Mouse (Mus musculus): ENCODE measurements at regions not wholly inside any gene's neighbourhood (a gene's known extent, or its start where the extent isn't known, plus 50 kb on each side); places are given as distances from the start of the nearest gene placed in this dataset.
"Not testable (repeated sequence)": the region's sequence is repeated elsewhere in the genome, so short reads cannot be mapped to it uniquely, and the experiment has no call there.

DNA sequence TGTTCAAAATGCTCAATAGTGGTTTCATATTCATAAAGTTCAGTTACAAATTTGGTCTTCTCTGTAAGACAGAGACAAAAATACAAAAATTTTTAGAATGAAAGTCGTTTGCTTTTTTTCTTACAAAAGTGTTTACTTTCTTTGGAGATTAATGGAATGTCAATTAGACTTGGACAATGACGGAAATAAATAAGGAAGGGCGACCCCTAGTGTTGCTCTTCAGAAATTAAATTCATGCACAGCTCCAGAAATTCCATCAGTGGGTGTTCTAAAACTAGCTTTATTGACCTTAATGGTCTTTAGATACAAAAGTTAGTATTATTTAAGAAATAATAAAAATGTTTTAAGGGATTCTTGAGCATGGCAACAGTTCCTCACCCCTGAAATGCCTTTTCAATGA is 141.8 kb upstream of the Lama2 start:
- no peak overlapping the region for H3K27ac ChIP-seq
- ATAC-seq (replicated peaks; ENCODE audit: insufficient number of reproducible peaks, insufficient read depth, low FRiP score, low read depth) = no peak
- no peaks in the 10 kb centered on the region for H3K36me3 ChIP-seq
- H3K4me3 ChIP-seq = no peak overlapping the region
- H3K9ac ChIP-seq = no peak overlapping the region
- no peaks in the 10 kb centered on the region for H3K9me3 ChIP-seq (replicated peaks)
- no peaks in the 10 kb centered on the region for H3K27me3 ChIP-seq
- WGBS = 5% methylated on average over 3 of the region's 3 CpGs
- H3K4me2 ChIP-seq = no peak overlapping the region
- no peaks in the 10 kb centered on the region for H3K4me1 ChIP-seq (replicated peaks)

DNA sequence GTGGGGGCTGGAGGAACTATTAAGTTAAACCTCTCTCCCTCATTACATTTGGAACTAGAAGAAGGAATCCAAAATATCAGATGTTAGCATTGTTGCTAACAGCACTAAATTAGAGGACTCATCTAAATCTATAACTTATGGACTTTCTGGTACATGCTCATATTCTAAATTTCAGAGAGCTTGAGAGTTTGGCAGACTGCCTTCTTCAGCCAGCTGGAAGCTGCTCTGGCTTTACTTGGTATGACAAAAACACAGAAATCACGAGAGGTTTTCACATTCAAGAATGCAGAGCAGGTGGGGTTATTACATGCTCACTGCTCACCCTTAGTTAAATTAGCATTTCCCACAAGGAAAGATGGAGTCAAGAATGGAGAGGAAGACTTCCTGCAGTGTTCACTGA is 182.8 kb upstream of the Lama2 start:
- no peaks in the 10 kb centered on the region for H3K9me3 ChIP-seq (replicated peaks)
- no peaks in the 10 kb centered on the region for H3K4me1 ChIP-seq (replicated peaks)
- no peak overlapping the region for H3K4me3 ChIP-seq
- no peaks in the 10 kb centered on the region for H3K27me3 ChIP-seq
- H3K4me2 ChIP-seq = no peak overlapping the region
- no peak overlapping the region for H3K27ac ChIP-seq
- no peak overlapping the region for H3K9ac ChIP-seq
- no peaks in the 10 kb centered on the region for H3K36me3 ChIP-seq
- WGBS = 24% methylated on average over 1 of the region's 1 CpGs
- ATAC-seq (replicated peaks; ENCODE audit: insufficient number of reproducible peaks, insufficient read depth, low FRiP score, low read depth) = no peak

DNA sequence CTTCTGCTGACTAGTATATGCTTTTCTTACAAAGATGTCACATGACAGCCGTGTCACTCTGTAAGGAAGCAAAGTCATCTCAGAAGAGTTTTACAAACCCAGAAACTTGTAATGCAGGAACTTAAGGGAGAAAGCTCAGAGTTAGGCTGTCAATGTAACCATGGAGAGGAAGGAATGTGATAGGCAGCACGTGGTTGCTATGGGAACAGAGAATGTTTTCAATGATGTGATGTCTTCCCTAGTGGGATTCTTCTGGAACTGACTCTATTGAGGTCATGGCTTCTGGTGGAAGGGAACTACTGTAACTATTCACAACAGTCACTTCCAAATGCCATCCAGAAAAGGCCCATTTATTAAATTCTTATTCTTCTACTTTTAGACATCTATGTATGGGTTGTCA is 190.0 kb upstream of the Lama2 start:
- 60% methylated on average over 2 of the region's 2 CpGs for WGBS
- no peaks in the 10 kb centered on the region for H3K9me3 ChIP-seq (replicated peaks)
- H3K27ac ChIP-seq = no peak overlapping the region
- H3K4me3 ChIP-seq = no peak overlapping the region
- H3K36me3 ChIP-seq = no peaks in the 10 kb centered on the region
- H3K27me3 ChIP-seq = no peaks in the 10 kb centered on the region
- no peak overlapping the region for H3K9ac ChIP-seq
- no peak overlapping the region for H3K4me2 ChIP-seq
- no peak for ATAC-seq (replicated peaks; ENCODE audit: insufficient number of reproducible peaks, insufficient read depth, low FRiP score, low read depth)
- H3K4me1 ChIP-seq (replicated peaks) = no peaks in the 10 kb centered on the region

DNA sequence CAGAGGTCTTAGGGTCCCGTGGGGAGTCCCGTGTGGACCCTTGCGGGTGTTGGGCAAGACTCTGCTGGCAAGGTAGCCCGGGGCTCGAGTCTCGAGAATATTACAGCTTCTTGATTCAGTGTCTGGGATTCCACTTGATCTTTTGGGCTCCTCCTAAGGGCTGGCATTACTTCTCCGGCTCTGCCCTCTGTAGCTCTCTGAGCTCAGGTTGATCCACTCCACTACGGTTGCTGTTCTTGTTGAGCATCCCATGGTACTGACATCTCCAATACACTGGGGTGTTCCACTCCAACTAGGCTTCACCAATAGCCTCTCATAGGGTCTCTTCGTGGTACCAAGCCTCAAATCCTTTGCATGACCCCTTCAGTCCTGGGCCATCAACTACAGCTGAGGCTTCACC is 206.1 kb upstream of the Lama2 start:
- H3K36me3 ChIP-seq; H3K4me3 ChIP-seq; H3K9ac ChIP-seq; H3K4me2 ChIP-seq; H3K27me3 ChIP-seq; H3K27ac ChIP-seq; H3K4me1 ChIP-seq (replicated peaks); ATAC-seq (replicated peaks; ENCODE audit: insufficient number of reproducible peaks, insufficient read depth, low FRiP score, low read depth); H3K9me3 ChIP-seq (replicated peaks): not testable (repeated sequence)
- WGBS = 92% methylated on average over 9 of the region's 9 CpGs

DNA sequence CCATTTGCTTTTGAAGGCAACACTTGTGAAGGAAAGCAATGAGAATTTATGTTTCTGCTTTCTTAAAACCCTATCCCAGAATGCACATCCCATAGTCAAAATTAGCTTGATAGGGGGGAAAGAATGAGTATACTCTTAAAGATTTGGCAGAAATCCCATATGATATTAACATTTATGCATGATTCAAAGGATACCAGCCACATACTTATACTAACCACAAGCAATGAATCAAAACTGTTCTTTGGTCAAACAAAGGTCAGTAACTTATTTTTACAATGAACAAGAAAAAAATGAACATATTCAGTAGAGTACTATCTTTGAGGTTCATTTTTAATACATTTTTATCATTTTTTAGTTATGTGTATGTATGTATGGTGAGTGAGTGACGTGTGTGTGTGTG is 208.8 kb upstream of the Lama2 start:
- Histone ChIP-seq H3K9me3 (replicated peaks) (no peaks in the 10 kb centered on the region), H3K36me3 (no peaks in the 10 kb centered on the region), H3K4me1 (replicated peaks) (no peaks in the 10 kb centered on the region), H3K4me2 (no peak overlapping the region), H3K9ac (no peak overlapping the region), H3K27me3 (no peaks in the 10 kb centered on the region), H3K27ac (no peak overlapping the region), H3K4me3 (no peak overlapping the region)
- 73% methylated on average over 1 of the region's 1 CpGs for WGBS
- ATAC-seq (replicated peaks; ENCODE audit: insufficient number of reproducible peaks, insufficient read depth, low FRiP score, low read depth) = no peak

DNA sequence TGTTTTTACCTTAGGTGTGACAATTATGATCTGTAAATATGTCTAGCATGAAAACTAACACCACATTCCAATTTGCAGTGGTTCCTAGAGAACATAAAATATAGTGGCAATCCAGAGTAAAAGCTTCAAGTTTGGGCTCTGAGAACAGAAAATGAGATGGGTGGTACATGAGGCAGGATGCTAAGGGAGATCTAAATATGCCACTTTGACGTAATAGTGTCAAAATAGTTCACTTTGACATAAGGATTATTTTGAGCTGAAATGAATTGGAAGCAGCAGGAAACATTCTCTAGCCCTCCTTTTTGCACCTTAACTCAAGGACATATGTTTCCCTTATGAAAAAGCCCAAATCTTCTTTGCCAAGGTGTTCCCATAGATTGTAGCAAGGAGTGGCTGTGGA is 219.1 kb upstream of the Lama2 start:
- no peak overlapping the region for H3K4me3 ChIP-seq
- H3K27ac ChIP-seq = no peak overlapping the region
- no peaks in the 10 kb centered on the region for H3K27me3 ChIP-seq
- H3K4me1 ChIP-seq (replicated peaks) = no peaks in the 10 kb centered on the region
- no peaks in the 10 kb centered on the region for H3K9me3 ChIP-seq (replicated peaks)
- no peaks in the 10 kb centered on the region for H3K36me3 ChIP-seq
- no peak overlapping the region for H3K4me2 ChIP-seq
- no peak for ATAC-seq (replicated peaks; ENCODE audit: insufficient number of reproducible peaks, insufficient read depth, low FRiP score, low read depth)
- 78% methylated on average over 1 of the region's 1 CpGs for WGBS
- no peak overlapping the region for H3K9ac ChIP-seq

DNA sequence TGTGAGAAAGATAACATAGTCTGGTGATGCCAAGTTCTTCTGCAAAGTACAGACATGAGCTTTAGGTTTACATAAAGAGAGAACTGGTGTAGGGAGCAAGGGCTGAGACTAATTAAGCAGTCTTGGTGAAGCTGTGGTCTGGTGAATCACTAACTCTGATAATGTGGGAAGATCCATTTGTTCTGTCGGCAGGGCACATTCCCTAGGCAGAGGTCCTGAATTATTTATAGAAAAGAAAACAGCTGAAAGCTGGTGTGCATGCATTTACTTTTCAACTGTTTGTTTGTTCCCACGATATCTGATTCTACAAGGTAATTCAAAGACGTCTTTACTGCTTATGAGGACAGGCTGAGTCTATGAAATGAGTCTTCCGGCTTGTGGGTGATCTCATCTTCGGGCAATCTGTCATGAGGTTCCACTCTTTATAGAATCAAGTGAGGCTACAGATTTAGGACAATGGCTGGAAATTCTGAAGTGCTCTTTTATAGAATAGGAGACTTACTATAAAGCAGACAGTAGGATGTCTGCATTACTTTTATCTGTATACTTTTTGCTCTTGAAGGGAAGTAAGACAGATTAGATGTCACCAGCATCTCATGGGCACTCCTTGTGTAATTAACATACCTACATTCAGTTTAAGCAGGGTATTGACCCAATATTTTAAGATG is 221.6 kb upstream of the Lama2 start:
- Histone ChIP-seq H3K36me3 (no peaks in the 10 kb centered on the region), H3K4me3 (no peak overlapping the region), H3K4me1 (replicated peaks) (no peaks in the 10 kb centered on the region), H3K27me3 (no peaks in the 10 kb centered on the region), H3K27ac (no peak overlapping the region), H3K9me3 (replicated peaks) (no peaks in the 10 kb centered on the region), H3K4me2 (no peak overlapping the region), H3K9ac (no peak overlapping the region)
- 60% methylated on average over 5 of the region's 5 CpGs for WGBS
- no peak for ATAC-seq (replicated peaks; ENCODE audit: insufficient number of reproducible peaks, insufficient read depth, low FRiP score, low read depth)

DNA sequence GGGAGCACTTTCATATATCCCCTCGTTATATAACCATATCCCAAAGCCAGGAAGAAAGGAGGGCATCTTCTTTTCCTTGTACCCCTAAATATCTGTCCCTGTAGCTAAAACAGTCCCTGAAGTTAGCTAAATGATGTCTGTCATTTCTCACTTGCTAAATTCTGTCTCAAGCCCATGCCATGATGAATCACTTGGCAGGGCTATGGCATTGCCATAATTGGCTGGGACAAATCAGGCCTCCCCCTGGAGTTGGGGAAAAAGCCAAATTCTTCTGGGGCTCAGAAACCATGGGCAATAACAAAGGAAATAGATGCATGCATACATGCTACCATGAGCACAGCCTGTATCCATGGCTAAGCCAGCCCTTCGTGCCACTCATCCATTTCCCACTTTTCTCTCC is 223.5 kb upstream of the Lama2 start:
- Histone ChIP-seq H3K27me3 (no peaks in the 10 kb centered on the region), H3K9me3 (replicated peaks) (no peaks in the 10 kb centered on the region), H3K36me3 (no peaks in the 10 kb centered on the region), H3K27ac (no peak overlapping the region), H3K9ac (no peak overlapping the region), H3K4me1 (replicated peaks) (no peaks in the 10 kb centered on the region), H3K4me2 (no peak overlapping the region), H3K4me3 (no peak overlapping the region)
- 76% methylated on average over 2 of the region's 2 CpGs for WGBS
- ATAC-seq (replicated peaks; ENCODE audit: insufficient number of reproducible peaks, insufficient read depth, low FRiP score, low read depth) = no peak

DNA sequence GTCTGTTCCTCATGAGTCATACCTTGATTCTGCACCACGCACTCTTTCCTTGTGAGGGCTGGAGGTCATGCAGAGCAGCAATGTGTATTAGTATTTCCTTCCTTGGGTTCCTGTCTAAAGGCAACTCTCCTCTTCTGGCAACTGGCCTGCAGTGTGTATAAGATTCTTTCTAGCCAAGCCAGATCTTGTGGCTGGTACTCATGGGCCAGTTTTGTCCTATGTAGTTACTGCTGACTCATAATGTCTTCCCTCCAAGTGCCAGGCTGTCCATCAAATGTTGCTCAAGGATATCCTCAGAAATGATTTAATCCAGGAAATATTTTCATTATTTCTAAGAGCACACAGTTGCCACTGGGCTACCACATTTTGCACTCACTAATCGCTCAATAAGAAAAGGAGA is 211.0 kb upstream of the Ptprk start:
- Histone ChIP-seq H3K27me3 (no peaks in the 10 kb centered on the region), H3K36me3 (no peaks in the 10 kb centered on the region), H3K9ac (no peak overlapping the region), H3K4me3 (no peak overlapping the region), H3K4me2 (no peak overlapping the region), H3K27ac (no peak overlapping the region), H3K4me1 (replicated peaks) (no peaks in the 10 kb centered on the region), H3K9me3 (replicated peaks) (0 out of 2 replicates have a peak, but pooled peaks cover 2% of the 10 kb centered on the region)
- no peak for ATAC-seq (replicated peaks; ENCODE audit: insufficient number of reproducible peaks, insufficient read depth, low FRiP score, low read depth)
- 73% methylated on average over 2 of the region's 2 CpGs for WGBS

DNA sequence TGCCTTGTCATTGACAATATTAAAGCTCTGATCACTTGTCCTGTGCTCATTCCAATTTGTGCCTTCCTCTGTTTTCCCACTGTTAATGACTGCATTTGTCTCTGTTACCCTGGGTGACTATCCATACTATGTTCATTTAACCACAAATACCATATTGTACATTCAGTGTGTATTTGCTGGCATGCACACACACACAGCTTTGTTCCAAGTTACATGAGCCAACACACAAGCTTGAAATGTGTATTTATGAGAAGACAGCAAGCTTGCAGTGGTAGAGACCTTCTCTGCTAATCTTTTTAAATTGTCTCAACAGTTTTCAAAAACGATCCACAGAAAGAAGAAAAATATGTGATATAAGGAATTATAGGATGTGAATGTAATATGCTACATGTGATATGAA is 193.8 kb upstream of the Ptprk start:
- H3K4me2 ChIP-seq = no peak overlapping the region
- no peak for ATAC-seq (replicated peaks; ENCODE audit: insufficient number of reproducible peaks, insufficient read depth, low FRiP score, low read depth)
- no peak overlapping the region for H3K27ac ChIP-seq
- H3K4me1 ChIP-seq (replicated peaks) = 0 out of 2 replicates have a peak, but pooled peaks cover 4% of the 10 kb centered on the region
- no peaks in the 10 kb centered on the region for H3K9me3 ChIP-seq (replicated peaks)
- 70% methylated on average over 1 of the region's 1 CpGs for WGBS
- H3K4me3 ChIP-seq = no peak overlapping the region
- H3K9ac ChIP-seq = no peak overlapping the region
- H3K36me3 ChIP-seq = no peaks in the 10 kb centered on the region
- no peaks in the 10 kb centered on the region for H3K27me3 ChIP-seq

DNA sequence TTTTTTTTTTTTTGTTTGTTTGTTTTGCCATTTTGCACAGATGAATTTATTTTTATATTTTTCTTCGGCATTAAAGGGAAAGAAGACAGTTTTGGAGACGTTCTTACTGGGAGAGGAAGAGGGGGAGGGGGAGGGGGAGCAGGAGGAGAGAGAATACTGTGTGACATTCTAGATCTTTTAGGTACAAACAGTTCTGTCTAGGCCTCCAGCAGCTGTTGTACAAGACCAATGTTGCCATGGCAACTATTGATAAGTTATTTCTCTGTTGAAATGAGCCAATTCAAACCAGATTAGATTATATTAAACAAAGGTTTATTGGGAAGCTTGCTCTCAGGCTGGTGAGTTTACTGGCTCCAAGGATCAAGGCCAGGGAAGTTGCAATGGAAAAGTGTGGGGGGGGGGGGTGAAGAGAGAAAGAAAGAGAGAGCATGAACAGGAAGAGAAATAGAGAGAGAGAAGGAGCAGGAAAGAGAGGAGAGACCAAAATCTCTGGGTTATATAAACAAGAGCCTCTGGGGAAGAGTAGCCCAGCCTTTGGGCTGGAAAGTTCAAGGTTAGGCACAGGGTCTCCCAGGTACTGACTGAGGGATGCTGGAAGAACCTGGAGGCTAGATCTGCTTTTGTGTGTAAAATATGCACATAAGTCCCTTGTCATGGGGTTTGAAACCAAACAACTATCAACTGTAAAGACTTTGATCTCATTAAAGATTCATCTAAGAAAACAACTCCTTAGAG is 182.7 kb upstream of the Ptprk start:
- no peaks in the 10 kb centered on the region for H3K27me3 ChIP-seq
- H3K9me3 ChIP-seq (replicated peaks) = no peaks in the 10 kb centered on the region
- WGBS = 31% methylated on average over 2 of the region's 2 CpGs
- no peaks in the 10 kb centered on the region for H3K4me1 ChIP-seq (replicated peaks)
- H3K9ac ChIP-seq = no peak overlapping the region
- no peak overlapping the region for H3K4me2 ChIP-seq
- ATAC-seq (replicated peaks; ENCODE audit: insufficient number of reproducible peaks, insufficient read depth, low FRiP score, low read depth) = no peak
- H3K27ac ChIP-seq = no peak overlapping the region
- H3K4me3 ChIP-seq = no peak overlapping the region
- H3K36me3 ChIP-seq = no peaks in the 10 kb centered on the region

DNA sequence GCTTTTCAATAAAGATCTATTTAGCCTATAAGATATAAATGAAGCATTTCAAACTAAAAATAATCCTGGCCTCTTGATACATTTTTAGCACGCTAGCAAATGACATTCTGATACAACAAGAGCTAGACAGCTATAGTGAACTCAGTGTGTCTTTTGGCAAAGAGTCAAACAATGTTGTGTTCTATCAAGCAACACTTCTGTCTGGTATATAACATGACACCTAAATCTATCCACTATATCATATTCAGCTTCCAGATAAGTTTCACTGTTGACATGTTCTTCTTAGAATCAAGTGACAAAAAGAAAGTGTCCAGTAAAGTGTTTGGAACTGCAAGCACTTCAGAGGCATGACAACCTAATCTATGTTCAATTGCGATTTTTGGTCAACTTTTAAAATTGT is 158.2 kb upstream of the Ptprk start:
- H3K4me2 ChIP-seq = no peak overlapping the region
- H3K9ac ChIP-seq = no peak overlapping the region
- no peak overlapping the region for H3K4me3 ChIP-seq
- H3K27me3 ChIP-seq = no peaks in the 10 kb centered on the region
- no peaks in the 10 kb centered on the region for H3K36me3 ChIP-seq
- H3K4me1 ChIP-seq (replicated peaks) = no peaks in the 10 kb centered on the region
- 25% methylated on average over 2 of the region's 2 CpGs for WGBS
- ATAC-seq (replicated peaks; ENCODE audit: insufficient number of reproducible peaks, insufficient read depth, low FRiP score, low read depth) = peak; percentile 80
- H3K9me3 ChIP-seq (replicated peaks) = no peaks in the 10 kb centered on the region
- peak overlapping the region; percentile 50 for H3K27ac ChIP-seq

Data from heart, embryonic 15.5 days (tissue).